Mouse (Mus musculus) cerebellum, adult 2 months (tissue): ENCODE results near the gene Mettl7a1. TPM values are rescaled to one million over a fixed set of nuclear protein-coding genes. Genes with fewer than 3 reads are reported as not detected.

ENCODE experiments used
- DNase-seq, 2 experiments: peaks; one replicate each; pipeline ENCODE4 v3.0.0; 2021
- H3K27ac ChIP-seq: fragments of 200-500 bp; 2 replicates; pipeline ENCODE4 v1.5.1; 2012; ENCODE audit warnings: low read length, control low read depth, inconsistent platforms; ENCODE audit not compliant: insufficient read depth
- H3K27me3 ChIP-seq: fragments of 200-500 bp; 2 replicates; pipeline ENCODE4 v1.6.1; 2012; ENCODE audit warnings: inconsistent platforms, mild to moderate bottlenecking, low read length, moderate library complexity; ENCODE audit not compliant: control insufficient read depth, insufficient read depth
- H3K4me1 ChIP-seq: fragments of 200-500 bp; 2 replicates; pipeline ENCODE4 v1.6.1; 2011; ENCODE audit warnings: low read length; ENCODE audit not compliant: control insufficient read depth, insufficient read depth
- H3K4me3 ChIP-seq: fragments of 200-500 bp; replicated peaks from 2 replicates; pipeline ENCODE3; 2011; ENCODE audit warnings: mild to moderate bottlenecking, low read depth, low read length, control low read depth; ENCODE audit not compliant: insufficient read depth
- CTCF ChIP-seq: fragments of 200-500 bp; IDR thresholded peaks from 2 replicates; pipeline ENCODE4 v1.5.1; 2011; ENCODE audit warnings: low read depth, mild to moderate bottlenecking, control low read depth, low read length, moderate library complexity, borderline replicate concordance; ENCODE audit not compliant: insufficient read depth
- POLR2A ChIP-seq: fragments of 200-500 bp; IDR thresholded peaks from 2 replicates; pipeline ENCODE4 v1.6.1; 2011; ENCODE audit warnings: low read length, control low read depth, borderline replicate concordance; ENCODE audit not compliant: insufficient read depth
- WGBS: fragments of 180-500 bp; shearing (Covaris S2); methylation state at CpG from one replicate; pipeline ENCODE4 v1.1.7; 2018; 5-methylcytosine and 5-hydroxymethylcytosine counted together
- polyA plus RNA-seq: library from polyadenylated mRNA; depleted of rRNA; stranded (reverse); fragments of >200 nt; gene quantifications from 2 replicates; pipeline ENCODE4 v1.2.3, GENCODE M21; 2012

The Mettl7a1 gene
- polyA plus RNA-seq, 1 experiment = 50.5 TPM

- no peak for TF ChIP-seq POLR2A
- TF ChIP-seq CTCF = no peak
- DNase-seq = no peak
- no peaks in the 10 kb centered on the region for H3K27me3 ChIP-seq
- no peak within 1 kb of the TSS for H3K27ac ChIP-seq
- H3K4me1 ChIP-seq = no peaks in the 10 kb centered on the region
- 97% methylated on average over 20 of the region's 20 CpGs for WGBS
- no peak within 1 kb of the TSS for H3K4me3 ChIP-seq
These were observed 23.3 kb upstream of the Mettl7a1 start, which contains the start of gene Tmprss12 for GRCm38 (mm10) chr15:100280626-100281025. Tmprss12 (plus strand) TSS chr15:100280837.

GRCm38 (mm10) chr15:100288980-100289379, 15.0 kb upstream of the Mettl7a1 start:
- H3K4me3 ChIP-seq = no peak overlapping the region
- no peak for TF ChIP-seq CTCF
- 95% methylated on average over 6 of the region's 6 CpGs for WGBS
- no peak for DNase-seq
- no peaks in the 10 kb centered on the region for H3K4me1 ChIP-seq
- H3K27ac ChIP-seq = no peak overlapping the region
- H3K27me3 ChIP-seq = no peaks in the 10 kb centered on the region

- Histone ChIP-seq H3K27me3 (no peaks in the 10 kb centered on the region), H3K27ac (peak overlapping the region; percentile 50; the same call in 1 of the 2 replicates), H3K4me3 (no peak overlapping the region), H3K4me1 (no peaks in the 10 kb centered on the region)
- TF ChIP-seq POLR2A = no peak
- no peak for TF ChIP-seq CTCF
- WGBS = 56% methylated on average over 5 of the region's 5 CpGs
- no peak for DNase-seq
These were observed 13.1 kb upstream of the Mettl7a1 start for GRCm38 (mm10) chr15:100290858-100291257.

- 53% methylated on average over 7 of the region's 7 CpGs for WGBS
- no peaks in the 10 kb centered on the region for H3K4me1 ChIP-seq
- DNase-seq = no peak
- no peak overlapping the region for H3K27ac ChIP-seq
- TF ChIP-seq POLR2A (no peak), CTCF (no peak)
- H3K4me3 ChIP-seq = no peak overlapping the region
- no peaks in the 10 kb centered on the region for H3K27me3 ChIP-seq
These were observed 11.6 kb upstream of the Mettl7a1 start for GRCm38 (mm10) chr15:100292326-100292725.

- DNase-seq = no peak
- H3K4me1 ChIP-seq = no peaks in the 10 kb centered on the region; the same call in 1 of the 2 replicates
- no peak overlapping the region for H3K27ac ChIP-seq
- no peaks in the 10 kb centered on the region for H3K27me3 ChIP-seq
- TF ChIP-seq CTCF = no peak
- no peak for TF ChIP-seq POLR2A
- WGBS = 98% methylated on average over 5 of the region's 5 CpGs
- no peak overlapping the region for H3K4me3 ChIP-seq
These were observed 6.1 kb upstream of the Mettl7a1 start for GRCm38 (mm10) chr15:100297856-100298255.

GRCm38 (mm10) chr15:100300499-100300898, 3.4 kb upstream of the Mettl7a1 start:
- Histone ChIP-seq H3K4me3 (no peak overlapping the region), H3K4me1 (no peaks in the 10 kb centered on the region; the same call in none of the 2 replicates), H3K27ac (no peak overlapping the region), H3K27me3 (no peaks in the 10 kb centered on the region)
- DNase-seq = no peak
- TF ChIP-seq CTCF = no peak
- no peak for TF ChIP-seq POLR2A
- 83% methylated on average over 6 of the region's 6 CpGs for WGBS

- peak overlapping the region; percentile 10 for H3K4me3 ChIP-seq
- 66% methylated on average over 15 of the region's 15 CpGs for WGBS
- DNase-seq = no peak
- no peak overlapping the region for H3K27ac ChIP-seq
- no peak for TF ChIP-seq CTCF
- no peak for TF ChIP-seq POLR2A
- H3K4me1 ChIP-seq = no peaks in the 10 kb centered on the region; the same call in none of the 2 replicates
- no peaks in the 10 kb centered on the region for H3K27me3 ChIP-seq
These were observed 2.4 kb upstream of the Mettl7a1 start for GRCm38 (mm10) chr15:100301556-100301955.

GRCm38 (mm10) chr15:100303428-100304018, 417 bp upstream of the Mettl7a1 start:
- no peak for TF ChIP-seq CTCF
- TF ChIP-seq POLR2A = no peak
- Histone ChIP-seq H3K4me1 (no peaks in the 10 kb centered on the region; the same call in none of the 2 replicates), H3K27me3 (no peaks in the 10 kb centered on the region), H3K27ac (peak overlapping the region; percentile 97), H3K4me3 (peak overlapping the region; percentile 77)
- DNase-seq = no peak
- WGBS = 28% methylated on average over 8 of the region's 8 CpGs
